Mouse (Mus musculus) adrenal gland, adult 8-10 months (tissue): ENCODE measurements around the gene Slc7a5. TPM values are rescaled to one million over a fixed set of nuclear protein-coding genes. Genes with fewer than 3 reads are reported as not detected.
A peak's percentile ranks its signal among the peaks of the same experiment; 100 is the strongest.

ENCODE experiments used
- DNase-seq: peaks from one replicate; pipeline ENCODE4 v3.0.0; 2022
- total RNA-seq, 4 experiments: library from RNA; stranded (reverse); gene quantifications; 2 replicates each; pipeline ENCODE4 v1.2.4; 2022

The Slc7a5 gene
- 10 to 100 TPM; 51.8 to 96.5 (median 70.3) TPM for total RNA-seq

DNA sequence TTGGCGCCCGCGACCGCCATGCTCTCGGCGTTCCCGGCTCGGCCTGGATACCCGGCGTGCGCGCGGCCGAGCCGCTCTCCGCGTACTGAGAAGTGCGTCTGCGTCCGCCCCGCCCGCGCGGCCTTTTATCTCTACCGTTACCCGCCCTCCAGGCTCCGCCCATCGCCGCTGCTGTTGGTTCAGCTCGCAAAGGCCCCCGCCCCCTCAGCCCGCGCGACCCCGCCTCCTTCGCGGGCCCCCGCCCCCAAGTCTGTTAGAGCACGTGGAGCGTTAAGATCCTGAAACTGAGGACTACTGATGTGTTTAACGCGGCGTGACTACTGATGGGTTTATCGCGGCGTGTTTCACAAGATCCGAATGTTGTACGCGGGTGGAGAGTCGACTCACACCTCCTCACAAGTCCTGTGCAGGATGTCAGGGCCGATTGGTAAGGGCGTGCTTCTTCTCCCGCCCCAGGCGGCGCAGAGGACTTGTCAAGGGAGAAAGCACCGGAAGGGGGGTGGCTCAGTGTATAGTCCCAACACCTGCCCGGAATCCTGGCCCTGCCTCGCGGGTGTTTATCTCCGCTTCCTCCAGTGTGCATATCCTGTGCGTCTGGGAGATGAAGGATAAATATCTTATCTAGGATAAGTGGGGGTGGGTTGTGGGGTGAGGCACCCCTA, at the start of gene Slc7a5:
Slc7a5 (minus strand) TSS at position 108 of the 662 bp plus-strand sequence.
- DNase-seq: peak; percentile 90

DNA sequence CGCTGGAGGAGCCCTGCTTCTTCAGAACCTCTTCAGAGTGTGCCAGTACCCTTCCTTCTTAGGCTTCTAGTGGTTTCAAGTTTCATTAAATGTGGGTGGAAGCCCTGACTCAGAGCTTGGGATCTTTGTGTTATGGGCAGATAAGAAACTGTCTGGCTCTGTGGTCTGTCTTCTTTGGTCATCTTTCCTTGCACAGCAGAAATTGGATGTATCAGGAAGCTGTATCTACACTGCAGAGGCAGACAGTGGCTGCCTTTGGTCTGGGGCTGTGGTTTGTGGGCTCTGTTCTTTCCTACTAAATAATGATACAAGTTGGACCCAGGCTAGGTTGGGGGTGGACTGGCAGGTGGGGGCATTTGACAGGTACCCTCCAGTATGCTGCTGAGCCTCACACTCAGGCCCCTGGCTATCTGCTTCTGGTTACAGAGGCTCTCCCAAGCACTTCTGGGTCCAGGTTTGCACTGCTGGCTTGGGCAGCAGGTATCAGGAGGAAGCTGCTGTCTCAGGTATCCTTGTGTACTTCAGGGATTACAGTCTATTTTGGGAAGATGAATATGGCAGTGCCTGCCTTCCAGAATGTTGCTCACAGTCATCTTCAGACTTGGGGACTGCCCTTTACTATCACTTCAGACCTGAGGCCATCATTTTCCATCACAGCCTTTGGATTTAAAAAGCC, 48.5 kb upstream of the Slc7a5 start:
- DNase-seq: no peak

DNA sequence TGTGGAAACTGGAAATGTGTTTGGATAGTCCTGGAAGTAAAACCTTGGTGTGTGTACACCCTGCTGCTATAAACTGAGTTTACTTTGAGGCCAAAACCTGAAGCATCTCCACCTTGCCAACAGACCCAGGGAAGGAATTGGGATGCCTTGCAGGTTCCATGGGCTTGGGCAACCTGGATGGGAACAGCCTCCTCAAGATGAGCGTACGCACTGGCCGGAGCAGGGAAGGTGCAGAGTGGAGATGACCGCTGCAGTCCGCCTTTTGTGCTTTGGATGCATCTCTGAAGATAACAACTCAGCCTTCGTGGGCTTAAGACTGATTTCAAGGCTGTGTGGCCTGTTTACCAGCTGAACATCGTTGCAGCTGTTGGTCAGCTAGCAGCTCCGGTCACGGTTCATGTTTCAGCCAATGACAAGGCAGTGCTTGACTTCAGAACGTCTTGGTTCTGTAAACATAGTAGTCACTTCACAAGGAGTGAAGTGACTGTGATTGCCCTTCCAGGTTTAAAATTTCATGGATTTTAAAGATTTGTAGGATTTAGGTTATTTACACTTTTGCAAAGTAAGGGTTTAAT, 47.6 kb upstream of the Slc7a5 start:
- no peak for DNase-seq

DNA sequence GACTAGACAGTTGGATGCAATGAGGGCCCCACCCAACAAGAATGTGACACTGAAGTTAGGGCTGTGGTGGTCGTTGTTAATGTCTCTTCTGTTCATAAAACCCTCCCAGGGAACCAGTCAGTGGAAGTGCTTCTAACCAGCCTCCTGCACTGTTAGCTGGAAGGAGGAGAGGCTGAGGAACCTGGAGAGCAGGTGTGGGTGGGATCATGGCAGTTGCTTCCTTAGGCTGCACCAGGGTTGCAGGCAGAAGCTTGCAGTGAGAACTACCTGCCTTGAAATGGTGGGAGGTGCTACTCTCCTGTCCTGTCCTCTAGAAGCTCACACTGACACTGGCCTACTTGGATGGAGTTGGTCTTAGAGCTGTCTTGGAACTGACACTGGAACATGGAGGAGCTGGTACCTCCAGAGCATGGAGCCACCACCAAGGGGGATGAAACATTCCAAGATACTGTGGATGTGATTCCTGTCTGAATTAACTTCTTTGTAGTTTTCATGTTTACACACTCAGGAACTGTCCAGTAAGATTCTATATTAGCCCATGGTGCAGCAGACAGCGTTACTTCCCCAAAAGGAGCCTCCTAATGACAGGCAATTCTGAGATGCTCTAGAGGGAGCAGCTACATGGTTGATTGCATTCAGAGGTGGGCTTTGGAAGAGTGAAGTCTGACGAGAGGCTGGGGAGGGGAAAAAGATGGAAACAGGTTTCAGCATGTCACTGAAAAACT, 46.5 kb upstream of the Slc7a5 start:
- no peak for DNase-seq

DNA sequence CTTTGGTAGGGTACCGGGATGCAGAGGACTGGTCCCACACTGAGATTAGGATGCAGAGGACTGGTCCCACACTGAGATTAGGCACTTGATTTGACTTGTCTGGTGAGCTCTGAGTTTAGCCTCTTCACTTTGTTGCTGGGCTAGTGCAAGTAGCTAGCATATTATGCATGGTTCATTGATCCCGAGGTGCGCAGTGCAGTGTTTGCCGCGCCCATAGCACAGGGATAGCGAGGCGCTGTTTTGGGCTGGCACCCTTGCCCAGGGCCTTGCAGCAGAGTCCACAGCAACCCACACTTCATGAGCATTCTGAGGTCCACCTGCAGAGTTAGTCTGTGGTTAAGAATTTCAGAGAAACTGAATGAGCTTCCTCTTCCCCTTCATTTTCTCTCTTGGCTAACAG, 45.3 kb upstream of the Slc7a5 start:
- no peak for DNase-seq

DNA sequence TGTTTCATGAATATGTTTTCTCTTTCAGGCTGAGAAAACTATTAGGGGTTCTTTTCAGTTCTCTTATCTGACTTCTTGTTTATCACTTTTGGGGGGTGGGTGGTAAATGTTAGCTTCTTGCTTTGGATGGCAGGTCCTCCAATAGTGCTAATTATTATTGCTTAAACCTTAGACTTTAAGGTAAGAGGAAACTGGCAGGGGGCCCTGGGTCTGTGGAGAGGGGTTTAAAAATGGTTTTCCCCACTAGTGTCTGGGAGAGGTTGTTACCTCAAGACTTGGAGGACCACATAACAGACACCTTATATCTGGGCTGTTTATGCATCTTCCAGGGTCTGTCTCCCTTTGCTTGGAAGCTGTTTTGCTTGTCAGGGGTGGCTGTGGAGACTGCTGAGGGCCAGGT, 44.6 kb upstream of the Slc7a5 start:
- no peak for DNase-seq

DNA sequence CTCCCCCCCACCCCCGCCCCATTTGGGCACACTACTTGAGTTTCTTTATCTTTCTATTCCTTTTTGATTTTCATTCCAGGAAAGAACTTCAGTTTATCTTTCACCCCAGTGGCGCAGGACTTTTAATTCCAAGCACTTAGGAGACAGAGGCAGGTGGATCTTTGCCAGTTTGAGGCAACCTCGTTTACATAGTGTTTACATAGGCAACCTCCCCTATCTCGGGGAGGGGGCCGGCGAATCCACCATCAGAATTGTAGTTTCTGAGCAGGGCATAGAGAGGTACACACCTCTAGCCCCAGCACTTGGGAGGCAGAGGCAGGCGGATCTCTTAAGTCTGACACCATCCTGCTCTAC, 44.1 kb upstream of the Slc7a5 start:
- no peak for DNase-seq

DNA sequence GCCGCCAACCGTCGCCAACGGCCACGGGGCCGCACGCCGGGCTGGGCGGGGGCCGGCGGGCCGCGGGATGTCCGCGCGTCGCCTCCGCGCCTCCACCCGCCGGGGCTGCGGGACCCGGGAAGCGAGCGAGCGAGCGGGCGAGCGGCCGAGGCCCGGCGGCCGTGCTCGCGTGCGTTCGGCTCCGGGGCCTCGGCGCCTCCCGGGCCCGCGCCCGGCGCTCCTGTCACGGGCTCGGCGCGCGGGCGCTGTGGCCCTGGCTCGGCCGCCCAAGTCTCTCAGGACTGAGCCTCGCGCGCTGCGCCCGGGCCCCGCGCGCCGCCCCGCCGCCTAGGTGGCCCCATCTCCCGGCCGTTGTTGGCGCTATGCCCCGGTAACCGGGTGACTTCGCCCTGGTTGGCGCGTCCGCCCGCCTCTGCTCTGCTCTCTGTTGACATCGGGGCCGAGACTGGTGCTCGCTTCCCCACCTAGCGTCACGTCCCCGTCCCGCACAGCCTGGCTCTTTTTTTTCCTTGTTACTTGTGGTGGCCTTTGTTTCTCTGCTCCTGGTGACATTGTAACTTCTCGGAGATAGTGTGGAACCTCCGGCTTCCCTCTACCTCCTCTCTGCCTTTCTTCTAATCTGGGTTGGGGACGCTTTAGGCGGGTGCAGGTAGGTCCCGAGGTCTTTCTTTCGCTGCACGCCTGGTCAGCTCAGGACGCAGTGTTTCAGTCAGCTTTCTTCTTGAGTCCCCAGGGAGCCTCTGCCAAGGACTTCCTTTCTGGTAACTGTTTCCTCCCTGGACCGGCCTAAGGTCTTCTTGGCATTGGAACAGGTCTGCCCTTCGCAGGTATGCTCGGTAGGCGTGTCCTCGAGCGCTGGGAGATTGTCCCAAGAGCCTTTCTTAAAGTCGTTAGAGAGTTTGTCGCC, 43.5 kb upstream of the Slc7a5 start:
- DNase-seq: peak; percentile 69

DNA sequence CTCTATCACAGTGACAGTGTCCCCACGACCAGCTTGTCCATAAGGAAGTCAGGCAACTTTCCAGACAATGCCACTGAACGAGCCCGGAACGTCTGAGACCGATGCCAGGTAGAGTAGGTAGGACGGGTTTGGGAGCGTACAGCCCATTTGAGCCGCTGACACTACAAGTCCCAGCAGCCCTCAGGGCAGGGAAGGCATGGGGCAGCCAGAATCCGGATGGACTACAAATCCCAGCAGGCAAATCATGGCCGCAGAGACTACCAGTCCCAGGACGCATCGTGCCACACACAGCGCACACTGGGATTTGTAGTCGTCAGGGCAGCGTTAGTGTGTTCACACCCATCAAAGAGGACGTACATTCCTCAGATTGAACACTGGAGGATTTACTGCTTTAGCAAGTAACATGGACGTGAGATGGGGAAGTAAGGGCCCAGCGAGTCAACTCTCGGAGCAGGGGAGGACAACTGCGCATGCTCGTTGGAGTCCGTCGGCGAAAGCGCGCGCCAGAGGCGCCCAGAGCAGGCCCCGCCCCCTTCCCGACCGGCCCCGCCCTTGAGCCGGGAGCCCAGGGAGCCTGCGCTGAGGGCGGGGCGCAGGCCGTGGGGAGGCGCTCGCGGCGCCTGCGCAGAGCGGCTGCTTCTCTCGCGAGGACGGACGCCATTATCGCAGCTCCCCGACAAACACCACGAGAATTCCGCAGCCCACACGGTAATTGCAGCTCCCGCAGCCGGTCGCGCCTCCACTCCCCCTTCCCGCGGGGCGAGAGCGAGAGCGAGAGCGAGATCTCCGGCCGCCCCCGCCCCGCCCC, 42.7 kb upstream of the Slc7a5 start:
- DNase-seq: peak; percentile 98

DNA sequence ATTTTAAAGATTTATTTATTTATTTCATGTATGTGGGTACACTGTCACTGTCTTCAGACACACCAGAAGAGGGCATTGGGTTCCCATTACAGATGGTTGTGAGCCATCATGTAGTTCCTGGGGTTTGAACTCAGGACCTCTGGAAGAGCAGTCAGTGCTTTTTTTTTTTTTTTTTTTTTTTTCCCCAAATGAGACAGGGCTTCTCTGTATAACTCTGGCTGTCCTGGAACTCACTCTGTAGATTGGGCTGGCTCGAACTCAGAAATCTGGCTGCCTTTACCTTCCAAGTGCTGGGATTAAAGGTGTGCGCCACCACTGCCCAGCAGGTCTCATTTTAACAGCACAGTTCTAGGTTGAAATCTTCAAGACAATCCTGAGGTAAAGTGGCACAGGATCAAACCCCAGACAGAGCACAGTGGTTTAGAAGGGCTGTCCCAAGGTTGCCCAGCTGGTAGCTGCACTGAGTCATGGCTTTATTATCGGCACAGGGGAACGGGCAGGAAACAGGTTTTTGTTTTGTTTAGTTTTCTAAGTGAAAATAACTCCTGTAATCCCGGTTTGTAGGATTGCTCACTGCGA, 41.8 kb upstream of the Slc7a5 start, which contains the start of gene Banp:
Banp (plus strand) TSS at position 529 of the 579 bp plus-strand sequence.
- DNase-seq: no peak

DNA sequence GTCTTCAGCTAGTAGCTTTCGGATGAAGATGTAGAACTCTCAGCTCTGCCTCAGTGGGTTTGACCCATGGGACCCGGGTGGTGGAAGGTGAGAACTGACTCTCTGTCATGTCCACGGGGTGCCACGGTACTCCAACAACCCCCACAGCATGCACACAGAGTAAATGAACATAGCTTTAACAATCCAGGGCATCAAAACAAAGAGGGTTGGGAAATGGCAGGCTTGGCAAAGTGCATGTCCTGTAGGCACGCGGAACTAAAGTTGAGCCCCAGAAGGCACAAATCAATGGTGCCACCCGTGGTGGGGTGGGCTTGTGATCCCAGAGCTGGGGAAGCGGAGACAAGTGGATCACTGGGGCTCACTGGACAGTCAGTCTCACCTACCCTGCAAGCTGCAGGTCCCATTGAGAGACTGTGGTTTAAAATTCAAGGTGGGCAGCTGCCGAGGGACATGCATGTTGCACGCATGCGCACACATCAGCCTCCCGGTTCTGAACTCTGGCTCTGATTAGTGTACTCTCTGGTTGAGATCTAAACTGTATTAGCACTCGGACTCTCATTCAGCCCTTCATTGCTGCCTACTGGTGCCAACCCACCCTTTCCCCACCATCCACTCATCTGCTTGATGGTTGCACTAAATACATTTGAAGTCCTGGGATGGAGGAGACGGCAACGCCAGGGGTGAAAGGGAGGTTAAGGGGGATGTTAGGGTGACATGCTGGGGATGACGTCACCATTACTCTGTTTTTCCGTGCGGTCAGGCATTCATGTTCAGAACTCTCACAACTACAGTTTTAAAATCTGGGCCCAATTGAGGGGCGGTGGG, 41.0 kb upstream of the Slc7a5 start:
- DNase-seq: no peak

DNA sequence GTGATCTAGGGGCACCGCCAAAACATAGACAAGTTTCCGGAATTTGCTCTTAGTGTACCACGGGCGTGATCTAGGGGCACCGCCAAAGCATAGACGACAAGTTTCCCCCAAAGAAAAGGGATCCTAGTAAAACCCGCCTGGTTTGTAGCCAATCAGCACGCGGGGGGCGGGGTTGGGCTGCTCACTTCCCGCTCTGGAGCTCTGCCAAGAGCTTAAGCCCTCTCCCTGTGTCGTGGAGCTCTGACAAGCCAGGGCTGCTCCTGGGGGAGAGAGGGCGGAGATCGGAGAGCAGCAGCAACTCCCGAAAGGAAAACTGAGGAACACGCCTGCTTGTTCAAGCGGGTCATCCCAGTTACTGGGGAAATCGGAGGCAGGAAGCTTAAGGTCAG, 40.3 kb upstream of the Slc7a5 start:
- DNase-seq: peak; percentile 83

DNA sequence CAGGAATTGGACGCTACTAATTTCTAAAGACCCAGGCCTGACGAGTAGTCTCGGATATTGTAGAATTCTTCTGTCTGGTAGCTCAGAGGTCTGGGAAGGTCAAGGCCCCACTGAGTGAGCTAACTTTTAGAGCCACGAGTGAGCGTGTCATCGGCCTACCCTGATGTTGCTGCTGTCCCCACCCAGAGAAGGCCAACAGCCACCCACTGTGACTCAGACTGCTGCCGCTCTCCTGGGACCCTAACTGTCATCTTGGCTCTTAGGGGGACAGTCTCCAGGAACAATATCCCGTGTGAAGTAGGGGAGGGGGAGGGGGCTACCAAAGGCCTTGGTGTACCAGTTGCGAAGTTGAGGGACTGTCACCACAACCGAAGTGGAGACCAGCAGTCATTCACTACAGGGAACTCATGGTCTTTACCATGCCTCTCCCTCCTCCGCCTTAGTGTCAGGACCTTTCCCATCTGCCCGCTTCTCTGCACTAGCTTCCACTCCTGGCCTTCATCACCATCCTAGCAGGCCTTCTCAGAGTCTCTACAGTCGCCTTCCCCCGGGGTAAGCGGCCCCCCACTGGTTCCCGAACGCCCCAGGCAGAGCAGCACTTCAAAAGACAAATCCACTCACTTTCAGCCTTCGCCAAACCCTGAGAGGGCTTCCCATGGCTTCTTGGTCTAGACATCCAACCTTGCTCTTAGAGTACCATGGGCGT, 39.7 kb upstream of the Slc7a5 start:
- no peak for DNase-seq

DNA sequence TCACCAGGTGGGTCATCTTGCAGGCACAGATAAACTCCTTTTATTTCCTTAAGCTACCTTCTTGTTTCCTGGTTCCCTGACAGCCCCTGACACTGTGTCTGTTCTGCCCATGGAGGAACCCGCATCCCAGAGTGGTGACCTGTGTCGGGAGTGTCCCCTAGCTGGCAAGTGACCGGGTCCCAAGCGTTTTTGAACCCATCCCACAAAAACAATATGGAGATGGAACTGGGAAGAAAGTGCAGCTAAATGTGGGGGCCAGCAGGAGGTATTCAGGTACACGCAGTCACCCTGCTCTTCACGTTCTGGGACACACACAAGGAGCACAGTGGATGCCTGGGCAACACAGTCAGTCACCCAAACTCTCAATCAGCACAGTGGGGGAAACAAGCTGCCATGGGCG, 38.9 kb upstream of the Slc7a5 start:
- no peak for DNase-seq

DNA sequence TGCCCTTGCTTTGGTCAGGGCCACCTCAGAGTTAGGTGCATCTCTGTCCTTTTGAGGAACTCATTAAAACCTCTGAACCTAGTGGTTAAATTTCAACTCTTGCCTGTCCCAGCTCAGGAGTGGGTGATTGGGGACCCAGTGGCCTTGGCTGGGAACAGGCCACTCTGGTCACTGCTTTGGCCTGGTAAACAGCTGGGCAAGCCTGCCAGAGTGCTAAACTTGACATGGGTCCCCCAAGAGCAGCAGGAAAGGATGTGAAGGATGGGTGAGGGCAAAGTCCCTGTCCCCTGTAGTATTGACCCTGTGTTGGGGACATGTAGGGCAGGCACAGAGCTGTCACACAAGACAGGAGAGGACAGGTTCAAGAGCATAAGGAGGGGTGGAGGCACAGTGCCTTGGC, 37.3 kb upstream of the Slc7a5 start, which contains the start of gene Car5a:
Car5a (minus strand) TSS at position 74 of the 400 bp plus-strand sequence.
- DNase-seq: no peak

DNA sequence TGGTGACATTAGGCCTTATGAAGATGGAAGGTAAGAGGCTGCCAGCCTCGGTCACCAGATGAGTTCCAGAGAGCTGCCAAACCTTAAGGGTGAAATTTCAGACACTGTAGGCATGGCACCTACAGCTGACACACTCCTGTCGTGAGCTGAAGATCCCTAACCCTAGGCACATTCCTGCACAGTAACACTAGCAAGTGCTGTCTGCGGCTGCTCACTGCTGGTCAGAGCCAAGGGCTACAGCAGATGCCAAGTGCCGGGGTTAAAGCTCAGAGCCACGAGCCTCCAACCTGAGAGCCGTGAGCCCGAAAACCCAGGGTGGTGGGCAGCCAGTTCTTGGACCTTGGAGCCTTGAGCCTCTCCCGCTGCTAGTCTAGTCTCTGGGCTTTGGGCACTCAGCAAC, 36.2 kb upstream of the Slc7a5 start:
- DNase-seq: no peak

DNA sequence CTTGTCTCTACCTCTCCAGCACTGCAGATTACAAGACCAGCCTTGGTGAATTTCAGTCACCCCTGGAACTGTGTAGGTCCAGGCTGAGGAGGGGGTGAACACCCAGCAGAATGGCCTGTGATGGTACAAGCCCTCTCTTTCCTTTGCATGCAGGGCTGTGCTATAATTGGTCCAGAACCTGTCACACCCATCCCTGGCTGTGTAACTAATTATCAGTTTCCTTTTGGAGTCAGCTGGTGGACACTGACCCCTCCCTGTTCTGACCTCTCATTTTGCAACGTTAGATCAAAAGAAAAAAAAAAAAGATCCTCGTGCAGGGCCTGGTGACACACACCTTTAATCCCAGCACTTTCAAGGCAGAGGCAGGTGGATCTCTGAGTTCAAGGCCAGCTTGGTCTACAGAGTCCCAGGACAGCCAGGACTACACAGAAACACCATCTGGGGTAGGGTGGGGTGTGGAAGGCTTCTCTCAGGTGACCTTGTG, 35.6 kb upstream of the Slc7a5 start:
- DNase-seq: no peak

DNA sequence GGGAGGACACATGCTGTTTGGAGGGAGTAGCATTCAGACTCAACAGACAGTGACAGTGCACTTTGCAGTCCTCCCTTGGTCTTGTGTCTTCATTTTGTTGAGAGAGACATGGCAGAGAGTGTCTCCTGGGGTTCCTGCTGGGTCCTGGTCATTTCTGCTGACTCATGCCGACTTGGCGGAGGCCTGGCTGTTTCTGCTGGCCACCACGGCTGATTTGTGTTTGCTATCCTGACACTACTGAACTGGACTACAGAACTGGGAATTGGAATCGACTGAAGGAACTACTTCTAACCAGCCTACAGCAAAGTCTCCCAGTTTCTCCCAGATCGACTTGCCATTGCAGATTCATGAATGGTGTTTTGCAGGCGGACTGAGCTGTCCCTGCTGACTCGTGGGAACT, 31.2 kb upstream of the Slc7a5 start:
- DNase-seq: no peak

DNA sequence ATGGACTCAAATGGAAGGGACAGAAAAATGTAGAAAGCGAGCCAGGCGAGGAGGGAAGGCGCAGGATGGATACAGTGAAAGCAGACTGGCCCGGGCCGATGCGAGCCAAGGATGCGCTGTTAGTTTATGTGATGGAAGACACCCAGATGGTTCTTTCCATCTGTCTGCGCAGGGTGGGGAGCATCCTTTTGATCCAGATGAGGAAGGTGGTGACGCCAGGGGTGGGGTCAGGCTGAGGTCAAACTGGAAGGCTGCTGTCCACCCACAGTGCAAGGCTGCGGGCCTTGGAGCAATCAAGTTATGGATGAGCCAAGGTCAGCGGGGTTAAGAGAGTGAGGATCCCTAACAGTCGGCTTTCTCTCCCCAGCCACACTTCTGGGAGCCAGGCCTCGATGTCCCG, 28.9 kb upstream of the Slc7a5 start:
- DNase-seq: no peak
